Mouse (Mus musculus): ENCODE measurements around the gene Tmem50b.
A peak's percentile ranks its signal among the peaks of the same experiment; 100 is the strongest.
"Not testable (repeated sequence)": the region's sequence is repeated elsewhere in the genome, so short reads cannot be mapped to it uniquely, and the experiment has no call there.

Tmem50b gene

GRCm38 (mm10) chr16:91538513-91538912 lies 59.1 kb downstream of the Tmem50b start:
- no peak for DNase-seq (ENCODE audit: low read depth, low spot score)

GRCm38 (mm10) chr16:91538051-91538450 lies 59.5 kb downstream of the Tmem50b start:
- no peak for DNase-seq (ENCODE audit: low read depth, low spot score)

GRCm38 (mm10) chr16:91537065-91537464 lies 60.5 kb downstream of the Tmem50b start:
- no peak for DNase-seq (ENCODE audit: low read depth, low spot score)

- no peak for DNase-seq (ENCODE audit: low read depth, low spot score)
These were observed 61.2 kb downstream of the Tmem50b start for GRCm38 (mm10) chr16:91536372-91536771.

GRCm38 (mm10) chr16:91534888-91535287 lies 62.7 kb downstream of the Tmem50b start:
- DNase-seq (ENCODE audit: low read depth, low spot score): no peak

GRCm38 (mm10) chr16:91534477-91534876 lies 63.1 kb downstream of the Tmem50b start:
- DNase-seq (ENCODE audit: low read depth, low spot score): peak; percentile 92

GRCm38 (mm10) chr16:91533097-91534001 lies 64.3 kb downstream of the Tmem50b start:
- DNase-seq (ENCODE audit: low read depth, low spot score): no peak

GRCm38 (mm10) chr16:91532429-91532828 lies 65.2 kb downstream of the Tmem50b start:
- no peak for DNase-seq (ENCODE audit: low read depth, low spot score)

- DNase-seq (ENCODE audit: low read depth, low spot score): no peak
These were observed 65.7 kb downstream of the Tmem50b start for GRCm38 (mm10) chr16:91531856-91532255.

GRCm38 (mm10) chr16:91530830-91531229 lies 66.8 kb downstream of the Tmem50b start:
- not testable (repeated sequence) for DNase-seq (ENCODE audit: low read depth, low spot score)

GRCm38 (mm10) chr16:91528578-91528977 lies 69.0 kb downstream of the Tmem50b start:
- DNase-seq (ENCODE audit: low read depth, low spot score): no peak

- no peak for DNase-seq (ENCODE audit: low read depth, low spot score)
These were observed 70.1 kb downstream of the Tmem50b start for GRCm38 (mm10) chr16:91527500-91527899.

GRCm38 (mm10) chr16:91527051-91527450 lies 70.5 kb downstream of the Tmem50b start:
- DNase-seq (ENCODE audit: low read depth, low spot score): peak; percentile 73

GRCm38 (mm10) chr16:91526274-91526673 lies 71.3 kb downstream of the Tmem50b start:
- DNase-seq (ENCODE audit: low read depth, low spot score): no peak

Data from ZHBTc4 (cell line).